Mouse (Mus musculus) mouse embryonic stem cell (cell line): Measurements from ENCODE around the gene Prdm1.

Experiments used
- in situ Hi-C, 2 experiments: fragments of 300-500 bp; cut with MboI; formaldehyde crosslinking; loops; 1 replicate in 1 of 2; 3 replicates in 1 of 2; pipeline ENCODE4 v1.14.3; 2019 to 2020; ENCODE audit warnings: low sequenced_read_pairs in 2 of 2, low pct_unique_long_range_greater_than_20kb in 1 of 2, mixed read lengths in 1 of 2; ENCODE audit not compliant: unreplicated experiment in 1 of 2

The Prdm1 gene

GRCm38 (mm10) chr10:44460095-44460810 lies 68.0 kb downstream of the Prdm1 start:
- in situ Hi-C loops: loop anchor here (25.0 kb wide), 1 partner anchor 552 kb away; no protein-coding TSS in a partner anchor

GRCm38 (mm10) chr10:44459321-44460000 lies 68.8 kb downstream of the Prdm1 start:
- in situ Hi-C loops: loop anchor here (25.0 kb wide), 1 partner anchor 553 kb away; no protein-coding TSS in a partner anchor

GRCm38 (mm10) chr10:44458534-44459315 lies 69.6 kb downstream of the Prdm1 start:
- in situ Hi-C loops: loop anchor here (25.0 kb wide), 1 partner anchor 554 kb away; no protein-coding TSS in a partner anchor

- in situ Hi-C loops: loop anchor here (25.0 kb wide), 1 partner anchor 554 kb away; no protein-coding TSS in a partner anchor
Observed at GRCm38 (mm10) chr10:44457791-44458533, 70.3 kb downstream of the Prdm1 start.

GRCm38 (mm10) chr10:44456757-44457595 lies 71.3 kb downstream of the Prdm1 start:
- in situ Hi-C loops: loop anchor here (25.0 kb wide), 1 partner anchor 555 kb away; no protein-coding TSS in a partner anchor

- in situ Hi-C loops: loop anchor here (25.0 kb wide), 1 partner anchor 558 kb away; no protein-coding TSS in a partner anchor
Observed at GRCm38 (mm10) chr10:44454753-44455152, 73.5 kb downstream of the Prdm1 start.

- in situ Hi-C loops: loop anchor here (25.0 kb wide), 1 partner anchor 558 kb away; no protein-coding TSS in a partner anchor
Observed at GRCm38 (mm10) chr10:44454111-44454510, 74.2 kb downstream of the Prdm1 start.

GRCm38 (mm10) chr10:44450835-44451234 lies 77.5 kb downstream of the Prdm1 start:
- in situ Hi-C loops: loop anchor here (25.0 kb wide), 1 partner anchor 561 kb away; no protein-coding TSS in a partner anchor

GRCm38 (mm10) chr10:44450108-44450507 lies 78.2 kb downstream of the Prdm1 start:
- in situ Hi-C loops: loop anchor here (25.0 kb wide), 1 partner anchor 562 kb away; no protein-coding TSS in a partner anchor

GRCm38 (mm10) chr10:44449666-44450065 lies 78.6 kb downstream of the Prdm1 start:
- in situ Hi-C loops: loop anchor here (10.0 to 25.0 kb wide), 2 partner anchors 115 to 563 kb away; no protein-coding TSS in a partner anchor

GRCm38 (mm10) chr10:44448165-44448564 lies 80.1 kb downstream of the Prdm1 start:
- in situ Hi-C loops: loop anchor here in 1 of 2 experiments (10.0 kb wide), 1 partner anchor 113 kb away; no protein-coding TSS in a partner anchor

GRCm38 (mm10) chr10:44447406-44448139 lies 80.7 kb downstream of the Prdm1 start:
- in situ Hi-C loops: loop anchor here in 1 of 2 experiments (10.0 kb wide), 1 partner anchor 113 kb away; no protein-coding TSS in a partner anchor

- in situ Hi-C loops: loop anchor here in 1 of 2 experiments (10.0 kb wide), 1 partner anchor 112 kb away; no protein-coding TSS in a partner anchor
Observed at GRCm38 (mm10) chr10:44447001-44447400, 81.3 kb downstream of the Prdm1 start.

- in situ Hi-C loops: loop anchor here in 1 of 2 experiments (10.0 kb wide), 1 partner anchor 110 kb away; no protein-coding TSS in a partner anchor
Observed at GRCm38 (mm10) chr10:44444415-44444814, 83.9 kb downstream of the Prdm1 start.

GRCm38 (mm10) chr10:44443696-44444095 lies 84.6 kb downstream of the Prdm1 start:
- in situ Hi-C loops: loop anchor here in 1 of 2 experiments (10.0 kb wide), 1 partner anchor 109 kb away; no protein-coding TSS in a partner anchor

- in situ Hi-C loops: loop anchor here in 1 of 2 experiments (10.0 kb wide), 1 partner anchor 105 kb away; no protein-coding TSS in a partner anchor
Observed at GRCm38 (mm10) chr10:44439732-44440131, 88.6 kb downstream of the Prdm1 start.
